Mouse (Mus musculus): ENCODE results near the gene Cxcl17. TPM values are rescaled to one million over a fixed set of nuclear protein-coding genes. Genes with fewer than 3 reads are reported as not detected.

Gene Cxcl17
- polyA plus RNA-seq (2012; rRNA removed): 0.15 and 0.22 TPM in 2 replicates

DNA sequence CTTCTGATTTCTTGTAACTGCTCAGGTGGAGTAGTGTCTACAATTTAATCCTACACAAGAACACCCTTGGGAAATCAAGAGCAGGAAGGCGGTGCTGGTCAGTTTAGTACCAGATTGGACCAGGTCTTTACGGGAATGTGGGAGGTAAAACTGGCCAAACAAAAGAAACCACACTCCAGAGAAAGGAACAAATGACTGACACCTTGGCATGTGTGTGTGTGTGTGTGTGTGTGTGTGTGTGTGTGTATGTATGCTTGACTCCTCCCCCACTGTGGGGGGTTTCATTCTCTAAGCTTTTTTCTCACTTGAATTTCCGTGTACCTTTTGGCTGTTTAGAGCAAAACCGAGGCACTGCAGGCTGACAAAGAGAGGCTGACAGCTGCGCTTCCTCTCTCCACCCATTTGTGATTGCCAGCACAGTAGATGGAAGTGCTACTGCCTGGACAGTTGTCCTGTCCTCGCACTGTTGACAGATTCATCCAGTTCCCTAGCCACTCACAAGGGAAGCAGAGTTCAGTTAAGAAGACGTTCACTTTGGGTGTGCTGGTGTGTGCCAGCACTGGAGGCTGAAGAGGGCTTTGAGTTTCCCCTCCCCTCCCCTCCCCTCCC, at the start of gene Cxcl17:
Gene Cxcl17, minus strand, starts transcription at position 54 of the 609 bp plus-strand sequence.

DNA sequence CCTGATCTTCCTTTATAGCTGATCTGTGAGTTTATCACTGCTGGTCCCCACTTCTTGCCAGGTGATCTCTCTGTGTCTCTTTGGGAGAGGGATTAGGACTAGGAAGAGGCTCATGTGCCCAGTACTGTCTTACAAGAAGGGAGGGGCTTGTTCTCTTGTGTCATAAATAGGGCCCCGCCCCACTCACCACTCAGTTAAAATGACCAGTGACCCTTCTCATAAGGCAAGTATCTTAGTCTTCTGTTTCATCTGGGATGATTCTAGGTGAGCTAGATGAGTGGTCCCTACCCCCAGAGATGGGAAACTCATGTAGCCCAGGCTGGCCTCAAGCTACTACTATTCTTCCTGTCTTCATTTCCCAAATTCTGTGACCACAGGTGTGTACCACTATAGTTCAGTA, 14.1 kb downstream of the Cxcl17 start, which contains the start of gene Lipe:
Gene Lipe, minus strand, starts transcription at position 101 of the 400 bp plus-strand sequence.

DNA sequence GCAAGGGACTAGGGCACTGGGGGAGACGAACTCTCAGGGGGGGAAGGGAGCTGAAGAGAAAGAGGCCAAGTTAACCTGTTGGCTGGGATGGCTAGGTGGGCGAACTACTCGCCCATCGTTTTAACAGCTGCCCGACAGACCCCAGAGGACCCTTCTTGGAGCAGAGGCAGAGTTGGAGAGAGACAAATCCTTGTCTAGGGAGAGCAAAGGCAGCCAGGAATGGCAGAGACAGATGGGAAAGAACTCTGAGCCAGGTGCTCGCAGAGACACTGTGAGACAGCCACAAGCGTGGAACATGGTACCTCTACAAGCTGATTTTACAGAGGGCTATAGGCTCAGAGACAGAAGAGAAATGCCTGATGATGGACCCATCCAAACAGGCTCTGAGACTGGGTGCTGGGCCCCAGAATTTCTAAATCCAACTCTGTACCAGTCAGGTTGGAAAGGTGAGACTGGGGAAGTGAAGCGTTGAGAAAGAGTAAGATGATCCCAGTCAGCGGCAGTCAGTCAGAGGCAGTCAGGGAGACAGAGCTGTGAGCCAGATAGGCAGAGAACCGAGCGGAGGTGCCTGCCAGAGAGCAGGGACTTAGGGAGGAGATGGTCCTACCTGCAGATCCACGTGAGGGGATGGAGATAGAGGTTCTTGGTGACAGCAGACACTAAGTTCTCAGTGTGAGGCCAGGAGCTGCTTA, 43.5 kb downstream of the Cxcl17 start, which contains the start of gene Cnfn:
Gene Cnfn, minus strand, starts transcription at position 667 of the 692 bp plus-strand sequence.

Other genes with a start within 250 kb of the Cxcl17 start
- gene Pou2f2, start 233.2 kb downstream of the Cxcl17 start, polyA plus RNA-seq (2012; rRNA removed): 20.9 and 25.9 TPM in 2 replicates
- gene Dedd2, start 192.3 kb downstream of the Cxcl17 start, polyA plus RNA-seq (2012; rRNA removed): 15.9 and 16.5 TPM in 2 replicates
- 5.3 and 5.7 TPM in 2 replicates for gene Zfp526, start 191.5 kb downstream of the Cxcl17 start, polyA plus RNA-seq (2012; rRNA removed)
- gene Gsk3a, start 175.0 kb downstream of the Cxcl17 start, polyA plus RNA-seq (2012; rRNA removed): 220 and 234 TPM in 2 replicates
- 16.3 and 17.6 TPM in 2 replicates for gene Erf, start 162.1 kb downstream of the Cxcl17 start, polyA plus RNA-seq (2012; rRNA removed)
- 83.3 and 94.7 TPM in 2 replicates for gene Cic, start 145.2 kb downstream of the Cxcl17 start, polyA plus RNA-seq (2012; rRNA removed)
- gene Pafah1b3, start 114.9 kb downstream of the Cxcl17 start, polyA plus RNA-seq (2012; rRNA removed): 600 and 603 TPM in 2 replicates
- 2.4 and 3.0 TPM in 2 replicates for gene Prr19, start 111.5 kb downstream of the Cxcl17 start, polyA plus RNA-seq (2012; rRNA removed)
- gene Tmem145, start 106.8 kb downstream of the Cxcl17 start, polyA plus RNA-seq (2012; rRNA removed): 157 and 163 TPM in 2 replicates
- gene Megf8, start 95.7 kb downstream of the Cxcl17 start, polyA plus RNA-seq (2012; rRNA removed): 45.8 and 48.9 TPM in 2 replicates
- 24.7 TPM in 1 of 2 replicates, not detected in the other for gene Cnfn, start 43.2 kb downstream of the Cxcl17 start, polyA plus RNA-seq (2012; rRNA removed)
- gene Lipe, start 14.2 kb downstream of the Cxcl17 start, polyA plus RNA-seq (2012; rRNA removed): 8.9 and 11.3 TPM in 2 replicates
- gene Ceacam1, start 64.7 kb upstream of the Cxcl17 start, polyA plus RNA-seq (2012; rRNA removed): 0.78 and 1.1 TPM in 2 replicates
- gene Ceacam2, start 127.0 kb upstream of the Cxcl17 start, polyA plus RNA-seq (2012; rRNA removed): not detected in 2 replicates
- gene Erich4, start 203.0 kb upstream of the Cxcl17 start, polyA plus RNA-seq (2012; rRNA removed): not detected in 2 replicates
- 44.1 and 44.4 TPM in 2 replicates for gene Dmac2, start 206.5 kb upstream of the Cxcl17 start, polyA plus RNA-seq (2012; rRNA removed)
- gene B3gnt8, start 213.8 kb upstream of the Cxcl17 start, polyA plus RNA-seq (2012; rRNA removed): 0.56 and 1.0 TPM in 2 replicates
- 50.0 and 52.9 TPM in 2 replicates for gene Bckdha, start 246.1 kb upstream of the Cxcl17 start, polyA plus RNA-seq (2012; rRNA removed)
- 29.8 and 29.9 TPM in 2 replicates for gene Exosc5, start 246.3 kb upstream of the Cxcl17 start, polyA plus RNA-seq (2012; rRNA removed)

Data from central nervous system, embryonic 18 days (tissue).